Mouse (Mus musculus) erythroblast, adult 5-6 weeks (primary cell): ENCODE measurements around the gene Rnd1. TPM values are rescaled to one million over a fixed set of nuclear protein-coding genes. Genes with fewer than 3 reads are reported as not detected.

ENCODE experiments used
- ATAC-seq: replicated peaks from 2 replicates; pipeline ENCODE4 v1.8.0; 2016; ENCODE audit warnings: moderate number of reproducible peaks, mild to moderate bottlenecking, moderate TSS enrichment, inconsistent platforms; ENCODE audit not compliant: poor library complexity, low FRiP score, severe bottlenecking
- total RNA-seq, 2 experiments: library from RNA; stranded (forward) in 1 of 2; stranded (reverse) in 1 of 2; fragments of 150-400 nt in 1 of 2; fragments of 200-764, 138-1000 nt in 1 of 2; gene quantifications; 2 replicates each; pipeline versions ENCODE4 v1.2.3 to v1.2.4; 2015 to 2017; ENCODE audit warnings: low replicate concordance in 2 of 2

The Rnd1 gene
- total RNA-seq (2015; ENCODE audit: low replicate concordance) (4.4 TPM in 1 of 2 replicates, not detected in the other), total RNA-seq (2017; ENCODE audit: low replicate concordance) (0.42 and 2.2 TPM in 2 replicates)

GRCm38 (mm10) chr15:98676940-98677728, at the start of gene Rnd1:
Gene Rnd1, minus strand, starts transcription at chr15:98677461.
- peak; percentile 62 for ATAC-seq

GRCm38 (mm10) chr15:98726746-98727145, 49.5 kb upstream of the Rnd1 start:
- ATAC-seq, result no peak

GRCm38 (mm10) chr15:98726079-98726478, 48.8 kb upstream of the Rnd1 start:
- ATAC-seq, result no peak

GRCm38 (mm10) chr15:98724441-98724840, 47.2 kb upstream of the Rnd1 start:
- ATAC-seq, result no peak

GRCm38 (mm10) chr15:98722854-98723253, 45.6 kb upstream of the Rnd1 start:
- no peak for ATAC-seq

- no peak for ATAC-seq
Measured at GRCm38 (mm10) chr15:98722191-98722590, 44.9 kb upstream of the Rnd1 start.

- ATAC-seq, result no peak
Measured at GRCm38 (mm10) chr15:98717301-98717700, 40.0 kb upstream of the Rnd1 start.

- ATAC-seq, result no peak
Measured at GRCm38 (mm10) chr15:98714230-98714652, 37.0 kb upstream of the Rnd1 start.

GRCm38 (mm10) chr15:98710442-98710841, 33.2 kb upstream of the Rnd1 start:
- ATAC-seq, result peak; percentile 53; the same call in 1 of the 2 replicates

GRCm38 (mm10) chr15:98707766-98708372, 30.6 kb upstream of the Rnd1 start, which contains the start of gene Ccdc65:
Gene Ccdc65, plus strand, starts transcription at chr15:98708207.
- ATAC-seq, result no peak

GRCm38 (mm10) chr15:98704312-98704711, 27.1 kb upstream of the Rnd1 start:
- ATAC-seq, result no peak

GRCm38 (mm10) chr15:98699190-98700105, 22.2 kb upstream of the Rnd1 start:
- peak; percentile 88 for ATAC-seq

- ATAC-seq, result no peak
Measured at GRCm38 (mm10) chr15:98696216-98696615, 19.0 kb upstream of the Rnd1 start.

GRCm38 (mm10) chr15:98695726-98696125, 18.5 kb upstream of the Rnd1 start:
- no peak for ATAC-seq

GRCm38 (mm10) chr15:98692171-98692715, 15.0 kb upstream of the Rnd1 start:
- no peak for ATAC-seq

GRCm38 (mm10) chr15:98691486-98692147, 14.4 kb upstream of the Rnd1 start:
- ATAC-seq, result no peak

GRCm38 (mm10) chr15:98689682-98690081, 12.4 kb upstream of the Rnd1 start:
- ATAC-seq, result no peak

- no peak for ATAC-seq
Measured at GRCm38 (mm10) chr15:98685926-98686325, 8.7 kb upstream of the Rnd1 start.

GRCm38 (mm10) chr15:98683746-98684145, 6.5 kb upstream of the Rnd1 start:
- ATAC-seq, result no peak
